Mouse (Mus musculus) bone marrow, adult 2 months (tissue): Measurements from ENCODE around the gene 2610008E11Rik.

Source experiments
- CTCF ChIP-seq: fragments of 200-500 bp; IDR thresholded peaks from 2 replicates; pipeline ENCODE4 v1.5.1; 2011; ENCODE audit warnings: low read length, control low read depth; ENCODE audit not compliant: control insufficient read depth, insufficient read depth
- POLR2A ChIP-seq: fragments of 200-500 bp; IDR thresholded peaks from 2 replicates; pipeline ENCODE4 v1.6.1; 2011; ENCODE audit warnings: low read depth, mild to moderate bottlenecking, control low read depth, low read length, borderline replicate concordance; ENCODE audit not compliant: control insufficient read depth

- TF ChIP-seq POLR2A (no peak), CTCF (no peak)
These were observed 17.7 kb upstream of the 2610008E11Rik start for GRCm38 (mm10) chr10:79115085-79115484.
